Mouse (Mus musculus) B cell, adult 2 months (primary cell): ENCODE measurements around the gene Mmp11.

Experiments
- DNase-seq, 2 experiments: peaks; one replicate each; pipeline ENCODE4 v3.0.0; 2022

Gene Mmp11

GRCm38 (mm10) chr10:75937851-75938643, 1.8 kb upstream of the Mmp11 start:
- peak; percentile 37 to 38 for DNase-seq

- DNase-seq, result peak; percentile 36 to 37
Measured at GRCm38 (mm10) chr10:75936909-75937667, 792 bp upstream of the Mmp11 start.

- DNase-seq, result no peak
Measured at GRCm38 (mm10) chr10:75934991-75935390, 1.3 kb downstream of the Mmp11 start.

GRCm38 (mm10) chr10:75932891-75933290, 3.4 kb downstream of the Mmp11 start, which contains the start of gene Chchd10:
Gene Chchd10 (plus strand): TSS chr10:75933130.
- no peak for DNase-seq

- peak; percentile 51 to 67 for DNase-seq
Measured at GRCm38 (mm10) chr10:75932081-75932678, 4.1 kb downstream of the Mmp11 start.

- no peak for DNase-seq
Measured at GRCm38 (mm10) chr10:75931311-75931710, 5.0 kb downstream of the Mmp11 start.

GRCm38 (mm10) chr10:75930304-75930703, 6.0 kb downstream of the Mmp11 start:
- DNase-seq, result no peak

GRCm38 (mm10) chr10:75926396-75926795, 9.9 kb downstream of the Mmp11 start:
- DNase-seq, result no peak

GRCm38 (mm10) chr10:75924324-75924723, 12.0 kb downstream of the Mmp11 start:
- no peak for DNase-seq

- DNase-seq, result no peak
Measured at GRCm38 (mm10) chr10:75921726-75922560, 14.4 kb downstream of the Mmp11 start.

GRCm38 (mm10) chr10:75921026-75921725, 15.1 kb downstream of the Mmp11 start, which contains the start of gene Smarcb1:
Gene Smarcb1 (minus strand): TSS chr10:75921617.
- DNase-seq, result peak; percentile 94 to 96

GRCm38 (mm10) chr10:75919026-75919425, 17.3 kb downstream of the Mmp11 start:
- DNase-seq, result no peak

- DNase-seq, result no peak
Measured at GRCm38 (mm10) chr10:75916840-75917239, 19.5 kb downstream of the Mmp11 start.

- no peak for DNase-seq
Measured at GRCm38 (mm10) chr10:75915557-75915956, 20.7 kb downstream of the Mmp11 start.

GRCm38 (mm10) chr10:75913013-75913589, 23.2 kb downstream of the Mmp11 start:
- DNase-seq, result no peak

- no peak for DNase-seq
Measured at GRCm38 (mm10) chr10:75910698-75911097, 25.6 kb downstream of the Mmp11 start.

GRCm38 (mm10) chr10:75906882-75907281, 29.4 kb downstream of the Mmp11 start:
- no peak for DNase-seq

- no peak for DNase-seq
Measured at GRCm38 (mm10) chr10:75904391-75904790, 31.9 kb downstream of the Mmp11 start.

- DNase-seq, result no peak
Measured at GRCm38 (mm10) chr10:75898846-75899245, 37.5 kb downstream of the Mmp11 start.

GRCm38 (mm10) chr10:75898039-75898564, 38.2 kb downstream of the Mmp11 start:
- no peak for DNase-seq

GRCm38 (mm10) chr10:75897373-75897772, 38.9 kb downstream of the Mmp11 start:
- DNase-seq, result peak; percentile 69 to 71
